Mouse (Mus musculus) right cerebral cortex, postnatal 10 days (tissue): ENCODE data around the gene Qk.
A peak's percentile ranks its signal among the peaks of the same experiment; 100 is the strongest.

Experiments
- DNase-seq, 2 experiments: peaks; one replicate each; pipeline ENCODE4 v3.0.0; 2021; ENCODE audit warnings: low spot score in 2 of 2

The Qk gene

GRCm38 (mm10) chr17:10319685-10320455, at the start of gene Qk:
Qk (minus strand) TSS chr17:10319854.
- DNase-seq: peak; percentile 97

DNA sequence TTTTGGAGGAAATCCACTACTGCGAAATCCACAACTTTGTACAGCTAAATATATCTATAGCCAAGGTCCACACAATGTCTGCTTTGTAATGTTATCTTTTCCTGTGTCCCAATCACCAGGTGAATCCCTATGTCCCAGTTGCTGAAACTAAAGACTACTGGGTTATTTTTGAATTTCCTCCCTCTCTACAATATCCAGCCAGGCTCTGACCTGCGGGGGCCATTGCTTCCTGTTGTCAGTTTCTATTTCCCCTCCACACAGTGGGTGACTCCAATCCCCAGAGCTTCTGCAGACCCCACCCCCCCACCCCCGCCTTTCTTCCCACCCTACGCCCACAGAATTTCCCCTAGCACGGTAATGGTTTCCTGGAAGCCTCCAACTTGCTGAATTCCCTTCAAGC, 47.4 kb upstream of the Qk start:
- no peak for DNase-seq

- DNase-seq: no peak
These were observed 46.9 kb upstream of the Qk start for GRCm38 (mm10) chr17:10366577-10366976.

- no peak for DNase-seq
These were observed 46.1 kb upstream of the Qk start for GRCm38 (mm10) chr17:10365501-10366482.

- DNase-seq: no peak
These were observed 43.5 kb upstream of the Qk start for GRCm38 (mm10) chr17:10363151-10363550.

DNA sequence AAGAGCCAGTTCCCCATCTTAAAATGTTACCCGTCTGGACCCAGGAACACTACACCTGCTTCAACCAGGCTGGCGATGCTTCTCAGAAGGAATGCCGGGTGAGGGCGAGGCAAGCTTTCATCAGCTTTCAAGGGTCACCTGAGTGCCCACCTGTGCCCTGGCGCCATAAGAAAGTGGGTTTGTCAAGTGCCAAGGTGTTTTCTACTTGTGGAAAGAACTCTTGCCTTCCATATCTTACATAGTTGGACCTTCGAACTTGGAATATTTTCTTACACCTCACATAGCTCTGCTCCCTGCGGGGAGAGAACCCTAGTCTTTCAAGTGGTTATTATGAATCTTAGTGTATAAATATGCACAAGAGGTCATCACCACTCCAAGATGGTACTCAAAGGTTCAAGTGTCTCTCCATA, 42.2 kb upstream of the Qk start:
- DNase-seq: no peak

GRCm38 (mm10) chr17:10360738-10361137, 41.1 kb upstream of the Qk start:
- DNase-seq: no peak

- DNase-seq: peak; percentile 60 to 70
These were observed 39.8 kb upstream of the Qk start for GRCm38 (mm10) chr17:10359466-10359865.

DNA sequence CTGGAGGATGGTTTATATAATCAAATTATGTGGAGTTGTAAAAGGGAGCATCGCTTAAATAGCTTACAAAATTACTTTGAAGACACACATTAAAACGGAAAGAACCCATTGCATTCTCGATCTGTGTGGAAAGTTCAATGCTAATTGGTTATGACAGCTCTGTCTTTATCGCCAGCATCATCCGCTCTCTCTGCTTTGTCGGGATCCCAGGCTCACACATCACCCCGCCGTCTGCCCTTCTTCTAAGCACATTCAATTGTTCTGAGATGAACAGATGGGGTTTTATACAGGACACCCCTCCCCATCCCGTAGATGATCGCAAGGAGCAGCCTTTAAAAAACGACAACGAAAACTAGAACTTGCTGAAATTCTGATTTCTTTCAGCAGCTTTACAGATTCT, 37.7 kb upstream of the Qk start:
- DNase-seq: peak in 1 of 2 experiments; percentile 40

- no peak for DNase-seq
These were observed 36.6 kb upstream of the Qk start for GRCm38 (mm10) chr17:10356294-10356693.

DNA sequence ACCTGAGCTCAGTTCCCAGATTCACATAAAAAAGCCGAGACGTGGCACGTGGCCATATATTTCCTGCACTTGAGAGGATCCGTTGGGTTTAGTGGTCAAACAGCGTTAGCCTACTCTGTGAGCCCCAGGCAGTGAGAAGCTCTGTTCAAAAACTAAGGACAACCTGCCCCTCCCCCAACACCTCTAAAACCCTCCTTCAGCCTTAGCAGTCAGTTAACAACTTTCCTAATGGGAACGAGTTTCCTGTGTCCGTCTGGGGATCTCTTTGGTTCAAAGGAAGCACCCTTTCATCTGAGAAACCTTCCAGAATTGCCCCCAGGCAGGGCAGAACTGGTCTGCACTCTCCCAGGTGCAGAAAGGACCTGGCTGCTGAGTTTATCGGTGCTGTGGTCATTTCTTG, 36.1 kb upstream of the Qk start:
- DNase-seq: peak in 1 of 2 experiments; percentile 29

DNA sequence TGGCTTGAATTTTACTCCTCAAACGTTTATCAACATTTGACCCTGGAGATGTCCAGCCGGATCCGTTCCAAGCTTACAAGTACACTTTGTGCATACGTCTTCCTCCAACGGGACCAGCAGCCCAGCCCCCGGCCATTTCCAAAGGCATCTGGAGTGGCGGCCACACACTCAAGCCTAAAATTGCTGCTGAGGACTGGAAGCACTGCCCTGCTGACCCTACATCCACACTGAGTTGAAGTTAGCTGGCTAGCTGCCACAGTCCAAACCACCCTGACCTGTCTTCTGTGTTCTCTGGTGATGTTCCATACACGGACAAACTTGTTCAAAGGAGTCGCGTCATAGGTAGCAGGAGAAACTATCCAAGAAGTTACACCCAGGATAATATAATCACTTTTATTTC, 18.6 kb upstream of the Qk start:
- peak in 1 of 2 experiments; percentile 26 for DNase-seq

DNA sequence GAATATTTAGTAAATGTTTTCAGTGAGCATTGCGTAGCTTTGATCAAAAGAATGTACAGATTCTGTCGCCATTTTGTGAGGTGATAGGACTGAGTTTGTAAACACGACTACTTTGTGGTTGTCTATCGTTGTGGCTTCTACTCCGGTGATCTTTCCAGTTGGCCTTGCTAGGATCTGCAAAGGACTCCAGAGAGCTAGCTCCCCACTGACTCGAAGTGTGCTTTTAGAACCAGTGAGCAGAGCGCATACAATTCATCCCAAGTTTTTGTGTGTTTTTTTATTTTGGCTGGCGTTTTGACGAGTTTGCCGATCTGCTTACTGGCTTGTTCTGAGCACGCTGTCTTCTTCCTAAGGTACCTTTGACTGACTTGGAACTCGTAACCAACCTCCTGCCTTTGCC, 16.9 kb upstream of the Qk start:
- peak in 1 of 2 experiments; percentile 17 for DNase-seq

DNA sequence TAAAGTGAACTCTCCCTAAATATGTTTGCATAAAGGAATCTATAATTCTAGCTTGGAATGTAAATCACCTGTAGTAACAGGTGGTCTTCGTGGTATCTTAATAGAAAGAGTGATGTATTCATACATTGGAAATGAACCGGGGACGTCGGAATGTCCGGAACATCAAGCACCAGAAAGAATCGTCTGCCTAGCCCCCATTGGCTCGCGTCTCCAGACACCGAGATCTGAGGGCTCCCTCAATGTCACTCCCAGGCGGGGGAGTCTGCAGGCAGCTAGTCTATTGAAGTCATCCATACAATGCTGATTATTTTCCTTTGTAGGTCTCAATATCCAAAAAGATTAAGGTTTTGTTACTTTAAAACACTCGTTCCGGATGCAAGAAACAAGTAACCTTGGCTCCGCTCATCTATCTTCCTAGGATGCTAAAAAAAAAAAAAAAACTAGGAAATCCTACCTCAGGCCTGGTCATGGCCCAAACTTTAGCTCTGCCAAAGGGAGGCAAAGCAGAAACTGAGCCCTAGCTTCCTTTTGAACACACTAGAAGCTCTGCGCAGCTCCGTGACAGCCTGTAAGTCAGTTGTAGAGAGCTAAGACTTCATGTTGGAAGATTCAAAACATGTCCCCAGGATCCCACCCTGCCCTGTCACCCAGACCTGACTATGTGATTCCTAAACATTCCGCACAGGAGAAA, 16.3 kb upstream of the Qk start:
- peak; percentile 69 to 70 for DNase-seq

DNA sequence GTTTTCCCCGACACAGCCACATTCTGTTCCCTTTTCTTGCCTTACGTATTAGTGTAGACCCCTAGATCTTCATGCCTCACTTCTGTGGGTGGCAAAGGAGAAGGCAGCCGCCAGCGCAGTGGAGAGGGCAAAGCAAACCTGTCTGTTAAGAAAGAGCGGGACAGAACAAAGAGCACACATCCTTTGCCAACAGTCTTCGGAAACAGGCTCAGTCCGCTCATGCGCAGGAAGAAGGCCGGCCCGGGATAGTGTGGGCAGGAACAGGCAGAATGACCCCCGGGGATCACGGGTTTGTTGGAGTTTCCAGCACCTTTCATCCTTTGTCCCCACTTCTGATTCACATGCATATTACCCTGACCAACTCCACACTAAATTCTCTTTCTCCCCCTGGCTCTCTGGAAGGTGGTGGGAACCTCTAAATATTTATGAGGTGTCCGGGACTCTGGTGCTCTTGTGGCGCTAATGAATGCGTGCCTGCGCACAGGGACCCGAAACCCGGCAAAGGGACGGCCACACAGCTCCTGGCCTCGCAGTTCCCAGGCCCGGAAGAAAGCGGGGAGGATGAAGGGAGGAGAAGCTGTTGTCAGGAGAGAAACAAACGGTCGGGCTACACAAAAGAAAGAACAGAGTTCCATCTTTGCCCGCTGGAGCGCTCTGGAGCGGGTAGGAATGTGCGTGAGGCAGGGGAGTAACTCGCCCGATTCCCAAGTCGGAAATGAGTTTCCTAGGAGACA, 15.5 kb upstream of the Qk start:
- peak; percentile 88 to 90 for DNase-seq

GRCm38 (mm10) chr17:10334481-10334880, 14.8 kb upstream of the Qk start:
- peak in 1 of 2 experiments; percentile 11 for DNase-seq

- peak in 1 of 2 experiments; percentile 21 for DNase-seq
These were observed 13.7 kb upstream of the Qk start for GRCm38 (mm10) chr17:10333321-10333720.

GRCm38 (mm10) chr17:10332127-10332526, 12.5 kb upstream of the Qk start:
- peak in 1 of 2 experiments; percentile 15 for DNase-seq

DNA sequence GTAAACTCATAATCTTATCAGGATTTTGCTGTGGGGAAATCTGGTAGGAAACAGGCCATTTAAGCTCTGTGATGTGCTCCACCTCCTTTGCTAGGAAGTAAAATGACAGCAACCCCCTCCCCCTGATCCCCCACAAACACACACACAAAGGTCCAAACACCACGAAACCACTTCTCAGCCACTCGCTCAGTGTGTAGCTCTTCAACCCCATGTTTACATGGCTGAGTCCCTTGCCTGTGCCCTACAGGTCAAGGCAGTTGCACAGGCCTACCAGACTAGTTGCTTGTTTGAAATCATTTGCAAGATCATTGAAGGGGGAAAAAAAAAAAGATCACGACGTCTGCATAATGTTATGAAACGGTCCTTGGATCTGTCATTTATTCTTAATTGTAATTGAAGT, 9.8 kb upstream of the Qk start:
- peak in 1 of 2 experiments; percentile 15 for DNase-seq

- peak in 1 of 2 experiments; percentile 54 for DNase-seq
These were observed 9.0 kb upstream of the Qk start for GRCm38 (mm10) chr17:10328544-10329100.
